Mouse (Mus musculus) kidney, embryonic 14.5 days (tissue): ENCODE measurements at regions not wholly inside any gene's neighbourhood (a gene's known extent, or its start where the extent isn't known, plus 50 kb on each side); places are given as distances from the start of the nearest gene placed in this dataset.

ENCODE experiments used
- ATAC-seq: fragments of 200-750 bp; cut with Nextera tagmentation; 2 replicates; pipeline ENCODE4 v1.8.0; 2017; ENCODE audit warnings: moderate number of reproducible peaks, mild to moderate bottlenecking, moderate TSS enrichment, moderate library complexity; ENCODE audit not compliant: low FRiP score, low TSS enrichment
- H3K27ac ChIP-seq: fragments of 300-500 bp; sonication (generic); 2 replicates; pipeline ENCODE4 v1.5.1; 2014; ENCODE audit warnings: low read depth, mild to moderate bottlenecking, low read length, moderate library complexity, mixed read lengths
- H3K27me3 ChIP-seq: fragments of 300-500 bp; sonication (generic); 2 replicates; pipeline ENCODE4 v1.6.1; 2014; ENCODE audit warnings: mild to moderate bottlenecking, low read length; ENCODE audit not compliant: control insufficient read depth, insufficient read depth
- H3K36me3 ChIP-seq: fragments of 300-500 bp; sonication (generic); 2 replicates; pipeline ENCODE4 v1.6.1; 2014; ENCODE audit warnings: low read length, mixed read lengths; ENCODE audit not compliant: control insufficient read depth, insufficient read depth
- H3K4me1 ChIP-seq: fragments of 300-500 bp; sonication (generic); 2 replicates; pipeline ENCODE4 v1.6.1; 2014; ENCODE audit warnings: low read length, mixed read lengths; ENCODE audit not compliant: control insufficient read depth, insufficient read depth
- H3K4me2 ChIP-seq: fragments of 300-500 bp; sonication (generic); replicated peaks from 2 replicates; pipeline ENCODE4 v1.6.1; 2014; ENCODE audit warnings: low read depth, mild to moderate bottlenecking, low read length
- H3K4me3 ChIP-seq: fragments of 300-500 bp; sonication (generic); 2 replicates; pipeline ENCODE4 v1.5.1; 2014; ENCODE audit warnings: mild to moderate bottlenecking, low read length
- H3K9ac ChIP-seq: fragments of 300-500 bp; sonication (generic); 2 replicates; pipeline ENCODE4 v1.6.1; 2014; ENCODE audit warnings: low read depth, mild to moderate bottlenecking, low read length, moderate library complexity
- H3K9me3 ChIP-seq: fragments of 300-500 bp; sonication (generic); 2 replicates; pipeline ENCODE4 v1.6.1; 2016; ENCODE audit warnings: low read length; ENCODE audit not compliant: control insufficient read depth
- WGBS: fragments of 180-500 bp; shearing (Covaris S2); extraction: QIAGEN DNeasy Blood & Tissue Kit; methylation state at CpG from one replicate; pipeline ENCODE4 v1.1.7; 2014; 5-methylcytosine and 5-hydroxymethylcytosine counted together

- WGBS = 76% methylated on average over 2 of the region's 2 CpGs
- H3K36me3 ChIP-seq = no peaks in the 10 kb centered on the region
- no peak overlapping the region for H3K4me3 ChIP-seq
- H3K27ac ChIP-seq = no peak overlapping the region
- H3K4me2 ChIP-seq = no peak overlapping the region
- ATAC-seq = no peak
- H3K9me3 ChIP-seq = no peaks in the 10 kb centered on the region
- H3K27me3 ChIP-seq = no peaks in the 10 kb centered on the region
- H3K4me1 ChIP-seq = no peaks in the 10 kb centered on the region
- no peak overlapping the region for H3K9ac ChIP-seq
Observed at GRCm38 (mm10) chrX:135080380-135081158, 71.6 kb upstream of the Zmat1 start.

GRCm38 (mm10) chrX:135079388-135079787 lies 70.4 kb upstream of the Zmat1 start:
- Histone ChIP-seq H3K4me3 (no peak overlapping the region), H3K9ac (no peak overlapping the region), H3K4me2 (no peak overlapping the region), H3K27me3 (no peaks in the 10 kb centered on the region), H3K4me1 (no peaks in the 10 kb centered on the region), H3K9me3 (no peaks in the 10 kb centered on the region), H3K36me3 (no peaks in the 10 kb centered on the region), H3K27ac (no peak overlapping the region)
- ATAC-seq = no peak
- WGBS = 82% methylated on average over 2 of the region's 2 CpGs

GRCm38 (mm10) chrX:135075903-135076302 lies 66.9 kb upstream of the Zmat1 start:
- H3K27me3 ChIP-seq = no peaks in the 10 kb centered on the region; the same call in 1 of the 2 replicates
- no peak overlapping the region for H3K4me3 ChIP-seq
- no peak for ATAC-seq
- no peak overlapping the region for H3K27ac ChIP-seq
- no peaks in the 10 kb centered on the region for H3K36me3 ChIP-seq
- H3K9ac ChIP-seq = no peak overlapping the region
- no peaks in the 10 kb centered on the region for H3K4me1 ChIP-seq
- H3K9me3 ChIP-seq = no peaks in the 10 kb centered on the region
- H3K4me2 ChIP-seq = no peak overlapping the region
- WGBS = 84% methylated on average over 2 of the region's 2 CpGs

GRCm38 (mm10) chrX:135069448-135069847 lies 60.4 kb upstream of the Zmat1 start:
- H3K4me2 ChIP-seq = no peak overlapping the region
- H3K27me3 ChIP-seq = no peaks in the 10 kb centered on the region; the same call in 1 of the 2 replicates
- 25% methylated on average over 1 of the region's 1 CpGs for WGBS

GRCm38 (mm10) chrX:135060184-135060583 lies 51.2 kb upstream of the Zmat1 start:
- ATAC-seq = no peak
- H3K27me3 ChIP-seq = no peaks in the 10 kb centered on the region
- WGBS = 78% methylated on average over 3 of the region's 3 CpGs

More at GRCm38 (mm10) chrX:135069448-135069847, 60.4 kb upstream of the Zmat1 start:
- Histone ChIP-seq H3K27ac (no peak overlapping the region), H3K4me1 (no peaks in the 10 kb centered on the region), H3K36me3 (no peaks in the 10 kb centered on the region), H3K9me3 (no peaks in the 10 kb centered on the region), H3K4me3 (no peak overlapping the region), H3K9ac (no peak overlapping the region)
- ATAC-seq = no peak

GRCm38 (mm10) chrX:135058949-135059348 lies 49.9 kb upstream of the Zmat1 start:
- no peak overlapping the region for H3K9ac ChIP-seq
- no peak overlapping the region for H3K4me2 ChIP-seq
- no peaks in the 10 kb centered on the region for H3K9me3 ChIP-seq
- peaks cover 2% of the 10 kb centered on the region for H3K27me3 ChIP-seq
- H3K27ac ChIP-seq = no peak overlapping the region
- no peaks in the 10 kb centered on the region for H3K36me3 ChIP-seq
- H3K4me1 ChIP-seq = no peaks in the 10 kb centered on the region
- H3K4me3 ChIP-seq = no peak overlapping the region
- WGBS = 64% methylated on average over 3 of the region's 3 CpGs
- no peak for ATAC-seq

More at GRCm38 (mm10) chrX:135060184-135060583, 51.2 kb upstream of the Zmat1 start:
- H3K4me2 ChIP-seq = no peak overlapping the region
- H3K9ac ChIP-seq = no peak overlapping the region
- H3K9me3 ChIP-seq = no peaks in the 10 kb centered on the region
- no peak overlapping the region for H3K4me3 ChIP-seq
- no peak overlapping the region for H3K27ac ChIP-seq
- no peaks in the 10 kb centered on the region for H3K4me1 ChIP-seq
- no peaks in the 10 kb centered on the region for H3K36me3 ChIP-seq
